Mouse (Mus musculus): ENCODE results near the gene Tlk1. TPM values are rescaled to one million over a fixed set of nuclear protein-coding genes. Genes with fewer than 3 reads are reported as not detected.

Tlk1 gene
- polyA plus RNA-seq, 1 experiment from 2014 or later: 26.7 TPM

DNA sequence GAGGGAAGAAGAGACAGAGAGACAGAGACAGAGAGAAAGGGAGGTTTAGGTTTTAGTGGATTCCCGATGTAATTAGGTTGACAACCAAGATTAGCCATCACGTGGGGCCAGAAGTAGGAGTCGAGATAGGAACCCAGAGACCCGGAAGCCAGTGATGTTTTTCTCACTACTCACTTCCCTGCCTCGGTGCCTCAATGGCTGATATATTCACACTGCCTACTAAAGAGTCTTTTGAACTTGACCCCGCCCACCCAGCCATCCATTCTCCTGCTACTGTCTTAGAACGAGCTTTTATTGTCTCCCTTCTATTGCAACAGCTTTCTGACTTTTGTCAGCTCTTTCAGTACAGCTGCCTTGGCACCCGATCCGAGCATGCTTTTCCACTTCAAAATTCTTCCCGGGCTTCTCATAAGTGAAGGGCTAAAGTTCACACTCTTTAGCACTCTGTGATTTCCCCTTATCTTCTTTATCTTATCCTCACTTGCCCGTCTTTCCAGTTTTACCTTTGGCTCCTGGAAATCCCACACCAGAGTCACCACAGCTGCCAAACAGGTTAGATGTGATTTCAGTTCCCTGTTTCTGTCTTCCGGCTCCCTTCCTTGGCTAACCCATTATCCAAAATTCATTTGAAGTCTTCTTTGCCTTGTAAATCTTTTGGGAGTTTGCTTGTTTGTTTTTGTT lies 13.1 kb upstream of the Tlk1 start:
- TF ChIP-seq EP300 (optimal IDR thresholded peaks at IDR 0.05) (peak; percentile 74), CTCF (IDR thresholded peaks at IDR 0.05; ENCODE audit: low read depth) (no peak)
- no peak overlapping the region for H3K4me3 ChIP-seq (ENCODE audit: low read depth, low read length)
- no peaks in the 10 kb centered on the region for H3K9me3 ChIP-seq (ENCODE audit: control insufficient read depth, low read length)
- WGBS: 21% methylated on average over 12 of the region's 12 CpGs
- peak overlapping the region; percentile 27; the same call in 1 of the 2 replicates for H3K4me2 ChIP-seq (replicated peaks; ENCODE audit: low read depth)
- ATAC-seq (ENCODE audit: low FRiP score, low TSS enrichment): peak; percentile 83
- H3K36me3 ChIP-seq (ENCODE audit: control insufficient read depth, insufficient read depth, low read length): no peaks in the 10 kb centered on the region
- peak overlapping the region; percentile 61 for H3K27ac ChIP-seq (replicated peaks)
- no peaks in the 10 kb centered on the region for H3K27me3 ChIP-seq (ENCODE audit: control insufficient read depth, insufficient read depth, low read length)
- no peaks in the 10 kb centered on the region for H3K4me1 ChIP-seq (replicated peaks; ENCODE audit: control insufficient read depth, insufficient read depth)
- DNase-seq (ENCODE audit: low spot score): peak; percentile 30
- H3K9ac ChIP-seq (ENCODE audit: low read length): no peak overlapping the region

DNA sequence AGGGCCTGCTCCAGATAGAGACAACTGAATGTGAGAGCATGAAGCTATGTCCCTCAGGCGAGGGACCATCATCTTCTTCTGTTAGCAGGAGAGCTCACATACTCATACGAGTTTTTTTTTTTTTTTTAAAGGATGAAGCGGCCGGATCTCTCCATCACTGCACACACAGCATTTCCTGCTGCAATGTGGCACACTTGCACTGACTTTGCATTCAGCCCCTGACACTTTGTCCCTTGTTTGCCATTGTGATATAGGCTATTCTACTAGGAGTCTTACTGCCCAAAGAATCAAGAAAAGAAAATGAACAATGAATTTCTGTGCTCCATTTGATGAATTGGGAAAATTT lies 10.8 kb upstream of the Tlk1 start:
- DNase-seq (ENCODE audit: low spot score) (no peak), ATAC-seq (ENCODE audit: low FRiP score, low TSS enrichment) (no peak)
- H3K27ac ChIP-seq (replicated peaks): no peak overlapping the region
- H3K4me3 ChIP-seq (ENCODE audit: low read depth, low read length): no peak overlapping the region
- no peak overlapping the region for H3K4me2 ChIP-seq (replicated peaks; ENCODE audit: low read depth)
- no peaks in the 10 kb centered on the region for H3K9me3 ChIP-seq (ENCODE audit: control insufficient read depth, low read length)
- H3K36me3 ChIP-seq (ENCODE audit: control insufficient read depth, insufficient read depth, low read length): no peaks in the 10 kb centered on the region
- 63% methylated on average over 4 of the region's 4 CpGs for WGBS
- H3K27me3 ChIP-seq (ENCODE audit: control insufficient read depth, insufficient read depth, low read length): no peaks in the 10 kb centered on the region
- H3K4me1 ChIP-seq (replicated peaks; ENCODE audit: control insufficient read depth, insufficient read depth): no peaks in the 10 kb centered on the region
- no peak for TF ChIP-seq EP300 (optimal IDR thresholded peaks at IDR 0.05)
- no peak for TF ChIP-seq CTCF (IDR thresholded peaks at IDR 0.05; ENCODE audit: low read depth)
- H3K9ac ChIP-seq (ENCODE audit: low read length): no peak overlapping the region

- H3K4me3 ChIP-seq (ENCODE audit: low read depth, low read length): no peak overlapping the region
- no peak for DNase-seq (ENCODE audit: low spot score)
- H3K9me3 ChIP-seq (ENCODE audit: control insufficient read depth, low read length): no peaks in the 10 kb centered on the region
- H3K4me2 ChIP-seq (replicated peaks; ENCODE audit: low read depth): no peak overlapping the region
- no peak for TF ChIP-seq EP300 (optimal IDR thresholded peaks at IDR 0.05)
- no peak for TF ChIP-seq CTCF (IDR thresholded peaks at IDR 0.05; ENCODE audit: low read depth)
- H3K36me3 ChIP-seq (ENCODE audit: control insufficient read depth, insufficient read depth, low read length): no peaks in the 10 kb centered on the region
- 50% methylated on average over 9 of the region's 9 CpGs for WGBS
- H3K4me1 ChIP-seq (replicated peaks; ENCODE audit: control insufficient read depth, insufficient read depth): no peaks in the 10 kb centered on the region
- H3K9ac ChIP-seq (ENCODE audit: low read length): no peak overlapping the region
- H3K27ac ChIP-seq (replicated peaks): no peak overlapping the region
- no peak for ATAC-seq (ENCODE audit: low FRiP score, low TSS enrichment)
- no peaks in the 10 kb centered on the region for H3K27me3 ChIP-seq (ENCODE audit: control insufficient read depth, insufficient read depth, low read length)
Observed at GRCm38 (mm10) chr2:70835641-70836305, 10.2 kb upstream of the Tlk1 start.

DNA sequence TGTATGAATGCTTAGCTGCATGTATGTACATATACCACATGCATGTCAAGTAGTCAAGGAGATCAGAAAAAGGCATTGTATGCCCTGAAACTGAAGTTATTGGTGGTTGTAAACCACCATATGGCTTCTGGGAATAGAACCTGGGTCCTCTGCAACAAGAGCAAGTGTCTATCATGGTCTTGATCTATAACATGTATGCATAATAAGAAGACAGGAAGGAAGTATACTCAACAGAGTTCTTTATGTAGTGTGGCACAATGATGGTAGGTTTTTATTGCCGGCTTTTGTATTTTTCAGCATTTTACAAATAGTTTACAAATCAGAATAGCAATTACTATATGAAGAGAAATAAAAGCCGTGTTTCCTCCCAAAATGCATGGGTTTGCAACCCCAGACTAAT lies 9.7 kb upstream of the Tlk1 start:
- WGBS: 70% methylated on average over 2 of the region's 2 CpGs
- H3K9ac ChIP-seq (ENCODE audit: low read length): no peak overlapping the region

GRCm38 (mm10) chr2:70833261-70833660 lies 7.7 kb upstream of the Tlk1 start:
- H3K27ac ChIP-seq (replicated peaks): no peak overlapping the region
- TF ChIP-seq CTCF (IDR thresholded peaks at IDR 0.05; ENCODE audit: low read depth): no peak
- no peak for TF ChIP-seq EP300 (optimal IDR thresholded peaks at IDR 0.05)
- H3K27me3 ChIP-seq (ENCODE audit: control insufficient read depth, insufficient read depth, low read length): no peaks in the 10 kb centered on the region
- 49% methylated on average over 1 of the region's 1 CpGs for WGBS
- H3K4me1 ChIP-seq (replicated peaks; ENCODE audit: control insufficient read depth, insufficient read depth): no peaks in the 10 kb centered on the region
- no peak overlapping the region for H3K9ac ChIP-seq (ENCODE audit: low read length)
- H3K4me2 ChIP-seq (replicated peaks; ENCODE audit: low read depth): no peak overlapping the region
- ATAC-seq (ENCODE audit: low FRiP score, low TSS enrichment): no peak
- H3K4me3 ChIP-seq (ENCODE audit: low read depth, low read length): no peak overlapping the region
- H3K9me3 ChIP-seq (ENCODE audit: control insufficient read depth, low read length): no peaks in the 10 kb centered on the region
- no peaks in the 10 kb centered on the region for H3K36me3 ChIP-seq (ENCODE audit: control insufficient read depth, insufficient read depth, low read length)
- no peak for DNase-seq (ENCODE audit: low spot score)

More for the DNA sequence above, 9.7 kb upstream of the Tlk1 start:
- Histone ChIP-seq H3K36me3 (ENCODE audit: control insufficient read depth, insufficient read depth, low read length) (no peaks in the 10 kb centered on the region), H3K9me3 (ENCODE audit: control insufficient read depth, low read length) (no peaks in the 10 kb centered on the region), H3K27ac (replicated peaks) (no peak overlapping the region), H3K4me3 (ENCODE audit: low read depth, low read length) (no peak overlapping the region), H3K27me3 (ENCODE audit: control insufficient read depth, insufficient read depth, low read length) (no peaks in the 10 kb centered on the region), H3K4me1 (replicated peaks; ENCODE audit: control insufficient read depth, insufficient read depth) (no peaks in the 10 kb centered on the region), H3K4me2 (replicated peaks; ENCODE audit: low read depth) (no peak overlapping the region)
- DNase-seq (ENCODE audit: low spot score): no peak
- TF ChIP-seq CTCF (IDR thresholded peaks at IDR 0.05; ENCODE audit: low read depth): no peak
- no peak for TF ChIP-seq EP300 (optimal IDR thresholded peaks at IDR 0.05)
- no peak for ATAC-seq (ENCODE audit: low FRiP score, low TSS enrichment)

DNA sequence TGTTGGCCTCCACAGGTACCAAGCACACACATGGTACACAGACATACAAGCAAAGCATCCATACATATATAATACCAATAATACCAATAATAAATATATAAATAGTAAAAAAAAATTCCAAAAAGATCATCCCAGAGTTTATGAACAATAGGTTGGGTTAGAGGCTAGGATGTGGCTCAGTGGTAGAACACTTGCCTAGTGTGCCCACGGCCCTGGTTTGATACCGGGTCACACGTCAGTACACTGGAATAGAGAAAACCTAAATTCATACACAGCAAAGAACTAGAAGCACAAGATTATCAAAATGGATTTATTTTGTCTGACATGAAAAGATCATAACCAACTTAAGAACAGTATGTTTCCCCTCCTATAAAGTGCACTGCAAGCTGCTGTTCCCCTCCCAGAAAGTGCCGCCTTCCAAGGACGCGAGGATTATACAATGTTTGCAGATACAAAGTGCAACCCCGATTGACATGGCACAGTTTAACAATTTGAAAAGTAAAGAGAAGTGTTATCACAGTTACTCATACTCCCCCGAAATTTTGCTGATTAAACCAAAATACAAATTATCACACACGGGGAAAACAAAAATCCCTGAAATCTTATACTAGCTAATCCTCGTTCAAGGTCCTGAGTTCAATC lies 6.3 kb upstream of the Tlk1 start:
- DNase-seq (ENCODE audit: low spot score) (peak; percentile 39), ATAC-seq (ENCODE audit: low FRiP score, low TSS enrichment) (peak; percentile 67; the same call in 1 of the 2 replicates)
- Histone ChIP-seq H3K9me3 (ENCODE audit: control insufficient read depth, low read length) (no peaks in the 10 kb centered on the region), H3K27me3 (ENCODE audit: control insufficient read depth, insufficient read depth, low read length) (no peaks in the 10 kb centered on the region), H3K9ac (ENCODE audit: low read length) (no peak overlapping the region), H3K27ac (replicated peaks) (no peak overlapping the region), H3K4me2 (replicated peaks; ENCODE audit: low read depth) (no peak overlapping the region), H3K4me3 (ENCODE audit: low read depth, low read length) (no peak overlapping the region), H3K36me3 (ENCODE audit: control insufficient read depth, insufficient read depth, low read length) (no peaks in the 10 kb centered on the region), H3K4me1 (replicated peaks; ENCODE audit: control insufficient read depth, insufficient read depth) (no peaks in the 10 kb centered on the region)
- WGBS: 61% methylated on average over 10 of the region's 10 CpGs
- no peak for TF ChIP-seq EP300 (optimal IDR thresholded peaks at IDR 0.05)
- TF ChIP-seq CTCF (IDR thresholded peaks at IDR 0.05; ENCODE audit: low read depth): no peak
